Mouse (Mus musculus) right cerebral cortex, postnatal 14 days (tissue): ENCODE results near the gene Sp100.
A peak's percentile ranks its signal among the peaks of the same experiment; 100 is the strongest.
"Not testable (repeated sequence)": the region's sequence is repeated elsewhere in the genome, so short reads cannot be mapped to it uniquely, and the experiment has no call there.

Experiments used
- DNase-seq: peaks from one replicate; pipeline ENCODE4 v3.0.0; 2022

Gene Sp100

GRCm38 (mm10) chr1:85649881-85650280, at the start of gene Sp100:
TSS of gene Sp100 (plus strand) at chr1:85649988.
- not testable (repeated sequence) for DNase-seq

- not testable (repeated sequence) for DNase-seq
These were observed 49.7 kb upstream of the Sp100 start, which contains the start of gene Sp140 for GRCm38 (mm10) chr1:85600078-85600477. TSS of gene Sp140 (plus strand) at chr1:85600378.

GRCm38 (mm10) chr1:85600794-85601193, 49.0 kb upstream of the Sp100 start:
- not testable (repeated sequence) for DNase-seq

GRCm38 (mm10) chr1:85604341-85604740, 45.4 kb upstream of the Sp100 start:
- not testable (repeated sequence) for DNase-seq

- not testable (repeated sequence) for DNase-seq
These were observed 41.4 kb upstream of the Sp100 start for GRCm38 (mm10) chr1:85608361-85608760.

- DNase-seq: not testable (repeated sequence)
These were observed 39.2 kb upstream of the Sp100 start for GRCm38 (mm10) chr1:85610581-85610980.

- not testable (repeated sequence) for DNase-seq
These were observed 34.7 kb upstream of the Sp100 start for GRCm38 (mm10) chr1:85615096-85615495.

- DNase-seq: not testable (repeated sequence)
These were observed 34.0 kb upstream of the Sp100 start for GRCm38 (mm10) chr1:85615819-85616218.

GRCm38 (mm10) chr1:85617161-85617560, 32.6 kb upstream of the Sp100 start:
- not testable (repeated sequence) for DNase-seq

- not testable (repeated sequence) for DNase-seq
These were observed 31.1 kb upstream of the Sp100 start for GRCm38 (mm10) chr1:85618689-85619088.

GRCm38 (mm10) chr1:85636936-85637335, 12.9 kb upstream of the Sp100 start:
- not testable (repeated sequence) for DNase-seq

- not testable (repeated sequence) for DNase-seq
These were observed 11.6 kb upstream of the Sp100 start for GRCm38 (mm10) chr1:85638144-85638543.

- not testable (repeated sequence) for DNase-seq
These were observed 736 bp downstream of the Sp100 start for GRCm38 (mm10) chr1:85650524-85650923.

- DNase-seq: peak; percentile 11
These were observed 2.0 kb downstream of the Sp100 start for GRCm38 (mm10) chr1:85651770-85652275.

GRCm38 (mm10) chr1:85657211-85657610, 7.4 kb downstream of the Sp100 start:
- DNase-seq: not testable (repeated sequence)

GRCm38 (mm10) chr1:85664266-85664665, 14.5 kb downstream of the Sp100 start:
- no peak for DNase-seq

GRCm38 (mm10) chr1:85680226-85680625, 30.4 kb downstream of the Sp100 start:
- no peak for DNase-seq

GRCm38 (mm10) chr1:85686666-85687065, 36.9 kb downstream of the Sp100 start:
- no peak for DNase-seq

- no peak for DNase-seq
These were observed 37.6 kb downstream of the Sp100 start for GRCm38 (mm10) chr1:85687346-85687745.

- no peak for DNase-seq
These were observed 40.8 kb downstream of the Sp100 start for GRCm38 (mm10) chr1:85690544-85690943.

GRCm38 (mm10) chr1:85692281-85692680, 42.5 kb downstream of the Sp100 start:
- DNase-seq: no peak

GRCm38 (mm10) chr1:85693280-85693679, 43.5 kb downstream of the Sp100 start:
- DNase-seq: no peak

- DNase-seq: no peak
These were observed 45.9 kb downstream of the Sp100 start for GRCm38 (mm10) chr1:85695646-85696045.

- no peak for DNase-seq
These were observed 48.1 kb downstream of the Sp100 start for GRCm38 (mm10) chr1:85697721-85698493.
